Mouse (Mus musculus): ENCODE measurements at regions not wholly inside any gene's neighbourhood (a gene's known extent, or its start where the extent isn't known, plus 50 kb on each side); places are given as distances from the start of the nearest gene placed in this dataset.

GRCm38 (mm10) chr15:97438235-97438760 lies 191.2 kb upstream of the Amigo2 start:
- ATAC-seq (replicated peaks; ENCODE audit: insufficient number of reproducible peaks, low FRiP score, low TSS enrichment, poor library complexity, severe bottlenecking) = no peak

Data from monocyte, adult 5-6 weeks (primary cell).